Mouse (Mus musculus): ENCODE results near the gene Aifm2.

The Aifm2 gene

GRCm38 (mm10) chr10:61717406-61718296, 2.6 kb downstream of the Aifm2 start:
- no peak for DNase-seq

DNA sequence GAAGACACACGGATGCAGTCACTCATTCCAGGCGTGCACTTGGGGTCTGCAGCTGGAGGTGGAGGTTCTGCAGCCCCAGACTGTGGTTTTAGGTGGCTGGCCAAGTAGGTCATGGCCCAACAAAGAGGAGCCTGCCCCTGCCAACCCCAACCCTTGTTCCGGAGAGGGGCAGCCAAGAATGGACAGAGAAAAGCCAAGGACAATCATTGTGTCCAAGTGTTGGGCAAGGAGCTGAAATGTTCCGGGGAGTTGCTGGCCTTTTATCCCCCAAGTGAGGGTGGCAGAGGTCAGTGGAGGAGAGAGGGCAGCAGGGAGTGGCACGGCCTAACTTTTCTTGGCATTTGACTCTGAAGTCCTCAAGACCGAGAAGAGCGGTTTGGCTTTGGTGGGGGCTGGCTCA, 5.3 kb downstream of the Aifm2 start:
- DNase-seq: no peak

- no peak for DNase-seq
Measured at GRCm38 (mm10) chr10:61722215-61722614, 7.2 kb downstream of the Aifm2 start.

- no peak for DNase-seq
Measured at GRCm38 (mm10) chr10:61723271-61723670, 8.2 kb downstream of the Aifm2 start.

GRCm38 (mm10) chr10:61729181-61729580, 14.1 kb downstream of the Aifm2 start:
- DNase-seq: no peak

- no peak for DNase-seq
Measured at GRCm38 (mm10) chr10:61730171-61730570, 15.1 kb downstream of the Aifm2 start.

DNA sequence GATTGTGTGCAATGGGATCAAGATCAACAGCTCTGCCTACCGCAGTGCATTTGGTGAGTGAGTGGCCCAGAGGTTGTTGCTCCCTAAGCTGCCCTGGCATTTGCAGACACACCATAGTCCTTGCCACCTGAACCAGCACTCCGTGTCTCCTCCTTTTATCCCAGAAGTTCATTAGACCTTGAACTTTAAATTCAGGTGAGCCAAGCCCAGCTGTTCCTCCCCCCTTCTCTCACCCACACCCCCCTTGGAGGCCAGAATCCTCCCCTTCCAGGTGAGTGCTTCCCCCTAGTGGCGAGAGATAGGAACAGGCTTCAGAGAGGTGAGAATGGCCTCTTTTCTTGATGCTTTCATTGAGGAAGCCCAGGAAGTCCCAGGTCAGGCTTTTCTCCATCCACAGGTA, 19.3 kb downstream of the Aifm2 start:
- DNase-seq: no peak

GRCm38 (mm10) chr10:61736671-61737078, 21.6 kb downstream of the Aifm2 start:
- no peak for DNase-seq

DNA sequence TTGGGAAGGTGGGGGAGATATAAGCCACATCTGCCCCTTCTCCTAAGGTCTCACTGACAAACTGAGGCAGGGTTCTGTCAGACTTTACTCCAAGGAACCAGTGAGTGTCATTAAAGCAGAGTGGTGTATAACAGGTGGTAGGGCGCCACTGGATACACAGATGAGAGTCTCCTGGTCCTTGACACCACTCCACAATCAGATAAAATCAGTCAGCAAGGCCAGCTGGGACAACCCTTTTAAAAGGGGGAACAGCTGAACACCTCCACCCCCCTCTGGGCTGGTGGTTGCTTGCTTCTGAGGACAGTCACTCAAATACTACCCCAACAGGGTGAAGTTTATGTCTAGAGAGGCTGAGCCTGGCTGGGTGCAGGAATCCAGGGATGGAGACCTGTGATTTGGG, 22.5 kb downstream of the Aifm2 start:
- no peak for DNase-seq

GRCm38 (mm10) chr10:61738126-61738525, 23.1 kb downstream of the Aifm2 start:
- no peak for DNase-seq

DNA sequence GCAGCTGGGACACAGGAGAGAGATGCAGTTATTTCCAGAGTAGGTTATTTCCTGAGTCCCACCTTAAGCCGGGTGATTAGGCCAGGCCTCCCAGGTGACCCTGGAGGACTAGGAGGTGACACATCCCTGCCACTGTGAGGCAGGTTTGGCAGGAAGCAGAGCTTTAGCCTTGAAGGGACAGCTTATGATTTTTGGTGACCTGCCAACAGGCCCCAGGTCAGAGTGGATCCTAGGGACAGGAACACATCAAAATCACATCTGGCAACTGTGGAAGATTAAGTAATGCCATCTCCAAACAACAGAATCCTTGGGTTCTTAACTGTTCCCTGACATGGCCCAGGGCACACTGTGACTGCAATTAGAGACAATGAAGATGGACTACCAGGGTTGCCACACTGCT, 26.2 kb downstream of the Aifm2 start:
- DNase-seq: no peak

DNA sequence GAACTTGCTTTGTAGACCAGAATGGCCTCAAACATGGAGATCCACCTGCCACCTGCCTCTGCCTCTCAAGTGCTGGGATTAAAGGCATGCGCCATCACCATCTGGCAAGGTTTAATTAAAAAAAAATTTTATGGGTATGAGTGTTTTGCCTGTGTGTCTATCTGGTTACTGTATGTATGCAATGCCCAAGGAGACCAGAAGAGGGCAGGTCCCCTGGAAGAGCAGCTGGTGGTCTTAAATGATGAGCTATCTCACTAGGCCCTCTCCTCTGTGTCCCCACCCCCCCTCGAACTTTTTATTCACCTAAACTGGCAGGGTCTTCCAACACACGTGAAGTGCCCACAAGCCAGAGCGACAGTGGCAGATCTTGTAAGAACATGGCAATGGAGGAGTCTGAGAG, 26.8 kb downstream of the Aifm2 start:
- no peak for DNase-seq

DNA sequence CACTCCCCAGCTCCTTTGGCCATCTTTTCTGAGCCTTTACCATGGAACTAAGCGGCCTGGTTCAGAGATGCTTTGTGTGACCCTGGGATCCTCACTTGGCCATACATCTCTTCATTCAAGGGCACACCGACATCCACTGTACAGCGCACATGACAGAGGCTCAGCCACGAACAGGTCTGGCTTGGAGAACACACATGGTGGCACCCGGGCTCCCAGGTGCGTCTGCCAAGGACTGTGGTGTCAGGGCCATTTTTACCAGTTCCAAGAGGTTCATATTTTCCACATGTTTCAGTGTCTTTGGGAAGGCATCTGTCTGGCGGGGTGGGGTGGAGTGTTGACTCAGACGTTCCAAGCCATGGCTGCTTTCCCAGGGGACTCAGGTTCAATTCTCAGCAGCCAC, 27.3 kb downstream of the Aifm2 start:
- no peak for DNase-seq

DNA sequence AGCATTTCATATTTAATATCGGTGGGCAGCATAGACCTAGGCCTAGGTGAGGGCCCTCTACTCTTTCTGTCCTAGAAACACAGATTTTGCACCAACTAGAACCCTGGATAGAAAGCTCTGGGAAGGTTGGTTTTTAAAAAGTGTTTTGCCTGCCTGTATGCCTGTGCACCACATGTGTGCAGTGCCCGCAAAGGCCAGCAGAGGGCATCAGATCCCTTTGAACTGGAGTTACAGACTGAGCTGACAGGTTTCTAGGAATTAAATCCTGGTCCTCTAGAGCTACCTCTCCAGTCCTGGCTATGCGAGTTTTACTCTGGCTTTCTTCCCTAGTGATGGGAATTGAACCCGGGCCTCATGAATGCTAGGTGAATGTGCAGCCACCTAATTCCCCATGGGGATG, 30.1 kb downstream of the Aifm2 start:
- no peak for DNase-seq

GRCm38 (mm10) chr10:61747302-61747701, 32.2 kb downstream of the Aifm2 start:
- no peak for DNase-seq

- no peak for DNase-seq
Measured at GRCm38 (mm10) chr10:61750014-61750413, 35.0 kb downstream of the Aifm2 start.

- DNase-seq: no peak
Measured at GRCm38 (mm10) chr10:61751534-61752219, 36.6 kb downstream of the Aifm2 start.

GRCm38 (mm10) chr10:61753071-61753470, 38.0 kb downstream of the Aifm2 start:
- DNase-seq: no peak

GRCm38 (mm10) chr10:61757022-61757421, 42.0 kb downstream of the Aifm2 start:
- no peak for DNase-seq

GRCm38 (mm10) chr10:61758904-61759303, 43.8 kb downstream of the Aifm2 start:
- no peak for DNase-seq

DNA sequence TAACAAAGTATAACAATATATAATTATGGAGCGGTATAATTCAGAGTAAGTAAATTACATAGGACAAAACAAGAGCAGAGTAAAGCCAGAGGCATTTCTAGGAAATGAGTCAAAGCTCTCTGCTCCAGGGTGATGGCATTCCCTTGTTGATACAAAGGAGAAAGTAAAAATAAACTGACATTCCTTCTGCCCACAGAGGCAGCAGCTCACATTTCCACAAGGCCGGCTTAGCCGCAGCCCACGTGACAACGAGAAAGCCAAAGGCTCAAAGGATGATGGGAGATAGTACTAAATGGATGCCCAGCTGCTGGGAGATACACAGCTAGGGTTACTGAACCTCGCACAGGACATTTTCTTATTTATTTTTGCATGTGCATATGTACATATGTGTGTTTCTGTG, 44.8 kb downstream of the Aifm2 start:
- DNase-seq: no peak

DNA sequence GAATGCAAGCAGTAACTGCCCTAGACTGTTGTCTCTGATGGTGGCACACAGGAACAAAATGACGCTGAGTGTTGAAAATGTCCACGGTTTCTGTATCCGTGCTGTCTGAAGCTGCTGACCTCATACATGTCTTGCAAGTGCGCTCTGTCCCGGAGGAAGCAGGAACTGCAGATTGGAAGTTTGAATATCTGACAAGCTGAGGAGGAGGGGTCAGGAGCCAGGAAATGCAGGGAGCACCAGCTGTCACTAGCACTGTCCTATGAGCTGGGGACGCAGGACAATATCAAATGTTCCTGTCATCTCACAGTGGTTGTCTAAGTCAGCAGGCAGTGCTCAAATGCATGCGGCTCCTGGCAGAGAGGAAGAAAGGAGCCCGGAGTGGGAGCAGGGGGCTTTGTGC, 49.6 kb downstream of the Aifm2 start:
- no peak for DNase-seq

DNA sequence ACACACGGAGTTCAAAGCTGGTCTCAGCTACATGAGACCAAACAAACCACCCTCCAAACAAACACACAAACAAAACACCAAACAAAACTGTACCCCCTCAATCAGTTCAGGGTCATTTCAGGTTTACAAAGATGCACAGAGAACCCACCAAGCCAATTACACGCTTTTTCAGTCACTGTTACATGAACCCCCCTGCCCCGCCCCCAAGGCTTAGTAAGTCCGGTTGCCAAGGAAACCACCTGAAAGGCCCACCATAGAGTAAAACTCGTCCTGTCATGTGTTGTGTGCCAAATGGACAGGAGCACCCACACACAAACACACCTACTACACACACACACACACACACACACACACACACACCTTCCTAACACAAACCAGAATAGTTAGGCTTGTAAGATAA, 50.5 kb downstream of the Aifm2 start:
- DNase-seq: no peak

- no peak for DNase-seq
Measured at GRCm38 (mm10) chr10:61766806-61767205, 51.7 kb downstream of the Aifm2 start.
